Mouse (Mus musculus): Measurements from ENCODE around the gene Hmga1b.
"Not testable (repeated sequence)": the region's sequence is repeated elsewhere in the genome, so short reads cannot be mapped to it uniquely, and the experiment has no call there.

Gene Hmga1b

DNA sequence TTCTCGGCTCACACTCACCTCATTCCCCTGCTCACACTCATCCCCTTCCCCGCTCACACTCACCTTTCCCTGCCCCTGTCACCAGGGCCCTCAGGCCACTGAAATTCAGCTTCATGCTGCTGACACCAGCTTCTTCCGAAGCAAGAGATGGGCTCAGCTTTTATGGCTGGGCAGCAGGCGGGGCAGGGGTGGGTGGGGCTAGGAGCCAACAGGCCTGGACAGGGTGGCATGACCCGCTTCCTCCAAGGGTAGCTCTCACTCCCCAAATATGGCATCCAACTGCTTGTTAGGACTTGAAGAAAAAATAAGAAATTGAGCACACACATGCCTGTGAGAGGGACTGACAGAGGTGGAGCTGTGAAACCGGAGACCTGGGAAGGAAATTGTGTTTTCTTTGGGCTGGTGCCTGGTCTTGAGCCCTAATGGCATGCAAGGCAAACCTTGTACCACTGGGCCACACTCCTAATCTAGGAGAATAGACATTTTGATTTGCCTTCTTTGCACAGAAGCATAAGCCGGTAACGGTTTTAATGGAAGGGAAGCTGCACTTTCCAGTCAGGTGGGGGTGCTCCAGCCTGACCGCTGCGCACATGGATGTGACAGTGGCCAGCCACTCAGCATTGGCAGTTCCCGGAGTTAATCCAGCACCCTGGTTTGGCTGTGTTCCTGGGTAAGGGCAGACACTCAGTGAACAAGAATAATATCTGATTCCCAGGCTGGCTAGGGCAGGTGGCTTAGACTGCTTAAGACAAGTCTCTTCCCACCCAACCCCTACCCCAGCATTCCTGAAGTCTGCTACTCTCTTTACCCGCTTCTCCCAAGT is 30.5 kb upstream of the Hmga1b start, which contains the start of gene Cbr2:
TSS of gene Cbr2 (minus strand) at position 257 of the 823 bp plus-strand sequence.
- DNase-seq (ENCODE audit: low spot score), result no peak

- DNase-seq (ENCODE audit: low spot score), result no peak
These were observed 29.1 kb upstream of the Hmga1b start for GRCm38 (mm10) chr11:120733521-120733920.

GRCm38 (mm10) chr11:120736424-120736823 is 26.2 kb upstream of the Hmga1b start:
- no peak for DNase-seq (ENCODE audit: low spot score)

- DNase-seq (ENCODE audit: low spot score), result no peak
These were observed 21.6 kb upstream of the Hmga1b start for GRCm38 (mm10) chr11:120740981-120741380.

DNA sequence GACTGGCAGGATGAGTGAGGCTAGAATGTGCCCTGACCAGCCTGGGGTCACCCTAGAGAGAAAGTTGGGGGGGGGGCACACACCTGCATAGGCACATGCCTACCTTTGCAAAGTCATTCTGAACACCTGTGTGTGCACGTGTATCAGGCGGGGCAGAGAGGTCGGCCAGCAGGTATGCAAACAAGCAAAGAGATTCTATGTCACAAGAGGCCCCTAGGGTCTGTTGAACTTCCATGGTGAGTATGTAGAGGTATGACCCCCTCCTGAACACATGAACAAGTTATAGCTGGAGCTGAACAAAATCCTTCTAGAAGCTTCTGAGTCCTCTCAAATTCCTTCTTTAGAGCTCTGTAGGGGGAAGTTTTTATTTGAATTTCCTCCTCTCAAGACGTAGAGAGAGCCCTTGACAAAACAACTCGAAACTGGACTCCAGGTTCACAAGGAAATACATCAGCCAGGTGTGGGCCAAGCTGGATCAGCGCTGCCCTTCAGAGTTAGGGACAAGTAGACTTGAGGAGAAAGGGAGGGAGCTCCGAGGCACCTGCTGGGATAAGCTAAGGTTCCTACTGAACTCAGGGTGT is 18.4 kb upstream of the Hmga1b start:
- no peak for DNase-seq (ENCODE audit: low spot score)

DNA sequence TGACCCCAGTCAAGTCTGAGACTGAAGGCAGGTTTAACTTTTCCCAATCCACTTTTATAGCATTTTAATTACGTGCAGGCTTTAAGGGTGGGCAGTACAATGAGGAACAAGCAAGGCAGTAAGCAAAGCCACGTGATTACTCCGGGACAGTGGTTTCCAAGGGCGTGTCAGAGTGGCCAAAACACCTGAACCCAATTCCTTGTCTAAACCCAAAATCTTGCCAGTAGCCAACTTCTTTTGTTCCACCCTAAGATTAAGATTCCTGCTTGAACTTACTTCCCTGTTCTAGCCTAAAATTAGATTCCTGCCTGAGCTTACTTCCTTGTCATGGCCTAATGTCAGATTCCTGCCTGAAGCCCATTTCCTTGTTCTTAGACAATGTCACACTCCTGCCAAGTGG is 14.6 kb upstream of the Hmga1b start:
- no peak for DNase-seq (ENCODE audit: low spot score)

DNA sequence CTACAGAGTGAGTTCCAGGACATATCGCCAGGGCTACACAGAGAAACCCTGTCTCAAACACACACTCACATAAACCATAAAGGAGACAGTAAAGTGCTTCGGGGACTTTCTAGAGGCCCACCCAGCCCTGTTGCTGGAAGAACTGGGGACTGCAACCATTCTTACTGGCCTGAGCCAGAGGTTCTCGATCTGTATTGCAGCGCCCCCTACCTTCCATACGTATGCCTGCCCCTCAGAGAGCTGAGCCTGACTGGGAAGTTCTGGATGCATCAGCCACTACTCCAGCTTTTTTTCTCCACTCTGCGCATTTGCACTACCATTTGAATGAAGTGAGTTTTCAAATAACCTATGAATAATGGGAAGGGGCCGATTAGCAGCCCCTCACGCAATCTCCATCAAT is 13.2 kb upstream of the Hmga1b start:
- DNase-seq (ENCODE audit: low spot score), result no peak

DNA sequence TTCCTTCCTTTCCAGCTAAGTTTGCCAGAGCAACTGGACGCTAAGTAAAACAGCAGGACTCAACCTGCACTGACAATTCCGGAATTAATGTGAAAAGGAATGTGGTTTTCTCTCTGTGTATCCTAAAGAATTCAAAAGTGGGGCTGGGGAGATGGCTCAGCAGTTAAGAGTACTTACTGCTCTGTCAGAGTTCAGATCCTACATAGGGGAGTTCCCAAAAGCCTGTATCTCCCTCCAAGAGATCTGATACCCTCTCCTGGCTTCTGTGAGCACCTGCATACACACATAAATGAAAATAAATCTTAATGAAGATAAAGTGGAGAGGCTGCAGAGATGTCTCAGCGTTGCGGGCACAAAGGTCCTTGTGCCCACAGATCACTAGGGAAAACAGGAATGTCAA is 11.0 kb upstream of the Hmga1b start:
- no peak for DNase-seq (ENCODE audit: low spot score)

DNA sequence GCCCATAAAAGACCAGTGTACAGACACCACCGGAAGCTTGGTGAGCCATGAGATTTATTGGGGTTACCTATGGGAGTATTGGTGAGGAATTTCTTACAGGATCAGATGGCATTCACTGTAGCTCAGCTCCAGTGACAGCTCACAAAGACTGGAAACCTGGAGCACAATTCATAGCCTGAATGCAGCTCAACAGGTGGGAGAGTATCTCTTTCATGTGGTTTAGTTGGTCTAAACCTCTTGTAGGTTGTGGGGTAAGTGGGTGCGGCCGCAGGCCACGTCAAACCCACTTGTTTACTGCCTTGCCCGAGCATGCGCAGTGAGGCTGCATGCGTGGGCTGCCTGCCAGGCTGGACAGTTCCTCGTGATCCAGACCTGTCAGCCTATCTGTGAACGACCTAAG is 2.4 kb upstream of the Hmga1b start:
- DNase-seq (ENCODE audit: low spot score), result no peak

GRCm38 (mm10) chr11:120761811-120762671 is 553 bp upstream of the Hmga1b start:
- DNase-seq (ENCODE audit: low spot score), result no peak

GRCm38 (mm10) chr11:120763121-120763999 is 766 bp downstream of the Hmga1b start:
- not testable (repeated sequence) for DNase-seq (ENCODE audit: low spot score)

GRCm38 (mm10) chr11:120767023-120767422 is 4.4 kb downstream of the Hmga1b start:
- DNase-seq (ENCODE audit: low spot score), result not testable (repeated sequence)

DNA sequence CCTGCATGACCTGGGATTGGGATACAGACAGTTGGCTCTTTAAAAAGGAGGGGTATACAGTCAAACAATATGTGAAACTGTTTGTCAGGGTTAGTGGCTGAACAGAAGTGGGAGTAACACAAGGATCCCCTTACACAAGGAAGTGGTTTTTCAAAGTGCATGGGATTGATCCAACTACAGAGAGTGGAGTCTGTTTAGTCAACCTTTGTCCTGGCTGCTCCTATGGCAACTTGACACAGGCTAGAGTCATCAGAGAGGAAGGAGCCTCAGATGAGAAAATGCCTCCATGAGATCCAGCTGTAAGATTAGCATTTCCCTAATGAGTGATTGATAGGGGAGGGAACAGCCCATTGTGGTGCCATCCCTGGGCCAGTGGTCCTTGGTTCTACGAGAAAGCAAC is 5.6 kb downstream of the Hmga1b start:
- DNase-seq (ENCODE audit: low spot score), result no peak

- DNase-seq (ENCODE audit: low spot score), result peak; percentile 50
These were observed 10.2 kb downstream of the Hmga1b start for GRCm38 (mm10) chr11:120772749-120773148.

DNA sequence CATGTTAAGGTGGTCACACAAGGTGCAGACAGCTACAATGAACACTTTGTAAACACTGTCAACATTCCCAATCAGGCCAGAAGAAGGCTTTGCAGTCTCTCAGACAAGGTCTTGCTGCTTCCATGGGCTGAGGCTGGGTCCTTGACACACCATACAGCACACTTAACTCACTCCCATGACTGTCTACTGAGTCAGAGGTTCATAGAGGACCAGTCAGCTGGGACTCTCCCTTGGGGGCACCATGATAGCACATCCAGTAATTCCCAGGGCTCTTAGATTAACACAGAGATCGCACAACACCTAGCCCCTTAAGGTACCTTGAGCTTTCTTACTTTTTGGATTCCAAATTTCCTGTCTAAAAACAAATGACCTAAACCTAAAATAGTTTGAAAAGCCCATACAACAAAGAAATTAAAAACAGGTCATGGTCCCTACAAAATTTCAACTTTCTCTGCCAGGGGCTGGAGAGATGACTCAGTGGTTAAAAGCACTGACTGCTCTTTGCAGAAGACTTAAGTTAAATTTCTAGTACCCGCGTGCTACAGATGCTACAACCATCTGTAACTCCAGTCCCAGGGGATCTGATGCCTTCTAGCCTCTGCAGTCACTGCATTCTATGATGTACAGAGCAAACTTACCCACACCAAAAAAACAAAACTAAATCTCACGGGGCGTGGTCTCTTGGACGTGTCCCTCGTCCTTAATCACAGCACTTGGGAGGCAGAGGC is 11.0 kb downstream of the Hmga1b start:
- DNase-seq (ENCODE audit: low spot score), result peak; percentile 40

DNA sequence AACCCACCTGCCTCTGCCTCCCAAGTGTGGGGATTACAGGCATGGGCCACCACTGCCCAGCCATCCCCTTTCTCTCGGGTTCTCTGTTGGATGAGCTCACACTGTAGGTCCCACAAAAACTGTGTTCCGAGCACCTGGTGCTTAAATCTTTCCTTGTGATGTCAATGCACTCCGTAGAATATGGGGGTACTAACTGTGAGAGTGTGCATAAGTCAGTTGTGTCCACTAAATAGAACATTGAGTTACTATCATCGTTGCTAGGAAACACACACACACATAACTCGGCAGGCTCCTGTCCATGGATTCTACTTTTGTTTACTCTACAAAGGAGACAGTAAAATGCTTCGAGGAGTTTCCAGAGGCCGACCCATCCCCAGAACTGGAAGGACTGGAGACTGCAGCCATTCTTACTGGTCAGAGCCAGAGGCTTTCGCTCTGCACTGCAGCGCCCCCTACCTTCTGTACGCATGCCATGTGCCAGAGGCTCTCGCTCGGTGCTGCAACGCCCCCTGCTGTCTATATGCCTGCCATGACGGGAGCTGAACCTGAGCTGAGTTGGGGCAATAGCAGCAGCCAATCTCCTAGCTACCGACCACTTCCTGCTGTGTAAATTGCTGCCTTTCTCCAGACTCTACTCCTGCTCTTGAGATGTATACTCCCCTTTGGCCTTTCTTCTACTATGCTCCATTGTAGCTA is 13.3 kb downstream of the Hmga1b start:
- peak; percentile 90 for DNase-seq (ENCODE audit: low spot score)

DNA sequence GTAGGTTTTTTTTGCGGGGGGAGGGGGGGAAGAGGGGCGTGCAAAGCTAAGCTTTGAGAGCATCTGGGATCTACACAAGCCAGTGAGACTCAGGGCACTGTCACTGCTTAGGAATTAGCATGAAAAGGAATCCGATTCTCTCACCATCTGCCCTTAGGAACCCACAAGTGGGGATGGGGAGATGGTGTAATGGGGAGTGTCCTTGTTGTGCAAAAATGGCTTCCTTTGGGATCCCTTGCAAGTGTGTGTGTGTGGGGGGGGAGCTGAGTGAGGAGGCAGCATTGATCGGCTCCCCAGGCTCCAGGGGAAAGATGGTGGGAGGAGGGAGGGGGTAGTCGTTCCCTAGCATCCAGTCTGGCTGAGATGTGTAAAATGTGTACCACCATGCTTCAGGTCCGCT is 14.5 kb downstream of the Hmga1b start:
- no peak for DNase-seq (ENCODE audit: low spot score)

- DNase-seq (ENCODE audit: low spot score), result no peak
These were observed 17.3 kb downstream of the Hmga1b start for GRCm38 (mm10) chr11:120779876-120780275.

DNA sequence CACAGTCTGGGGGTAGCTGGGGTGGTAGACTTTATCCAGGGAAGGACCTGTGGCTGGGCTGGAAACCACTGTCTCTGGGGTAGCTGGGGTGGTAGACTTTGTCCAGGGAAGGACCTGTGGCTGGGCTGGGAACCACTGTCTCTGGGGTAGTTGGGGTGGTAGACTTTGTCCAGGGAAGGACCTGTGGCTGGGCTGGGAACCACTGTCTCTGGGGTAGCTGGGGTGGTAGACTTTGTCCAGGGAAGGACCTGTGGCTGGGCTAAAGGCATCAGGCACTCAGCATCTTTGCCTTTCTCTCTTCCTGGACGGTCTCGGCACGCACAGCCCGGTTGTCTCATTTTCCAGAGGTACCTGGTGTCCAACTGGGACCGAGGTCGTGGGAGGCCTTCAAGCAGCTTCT is 18.8 kb downstream of the Hmga1b start:
- DNase-seq (ENCODE audit: low spot score), result not testable (repeated sequence)

- no peak for DNase-seq (ENCODE audit: low spot score)
These were observed 21.0 kb downstream of the Hmga1b start for GRCm38 (mm10) chr11:120783426-120784063.

All from testis, postnatal 14 days (tissue).